Mouse (Mus musculus) gonadal fat pad, adult 2 months (tissue): ENCODE measurements around the gene Mmrn1. TPM values are rescaled to one million over a fixed set of nuclear protein-coding genes. Genes with fewer than 3 reads are reported as not detected.

Source experiments
- DNase-seq: peaks from one replicate; pipeline ENCODE4 v3.0.0-alpha.2; 2012; ENCODE audit warnings: low read depth
- polyA plus RNA-seq: library from polyadenylated mRNA; depleted of rRNA; stranded (reverse); fragments of >200 nt; gene quantifications from 2 replicates; pipeline ENCODE4 v1.2.3, GENCODE M21; 2012; rRNA removed

Gene Mmrn1
- polyA plus RNA-seq, 1 experiment = 3.0 TPM

GRCm38 (mm10) chr6:60993386-60994108, 68.8 kb downstream of the Mmrn1 start:
- no peak for DNase-seq

- no peak for DNase-seq
Observed at GRCm38 (mm10) chr6:60994114-60994513, 69.3 kb downstream of the Mmrn1 start.

GRCm38 (mm10) chr6:60994521-60994920, 69.7 kb downstream of the Mmrn1 start:
- no peak for DNase-seq

GRCm38 (mm10) chr6:60995596-60995995, 70.8 kb downstream of the Mmrn1 start:
- DNase-seq = no peak

GRCm38 (mm10) chr6:60996328-60996727, 71.6 kb downstream of the Mmrn1 start:
- no peak for DNase-seq

- DNase-seq = no peak
Observed at GRCm38 (mm10) chr6:61001003-61001790, 76.4 kb downstream of the Mmrn1 start.

GRCm38 (mm10) chr6:61003916-61004765, 79.4 kb downstream of the Mmrn1 start:
- no peak for DNase-seq

- no peak for DNase-seq
Observed at GRCm38 (mm10) chr6:61013780-61014179, 89.0 kb downstream of the Mmrn1 start.

GRCm38 (mm10) chr6:61019689-61020088, 94.9 kb downstream of the Mmrn1 start:
- DNase-seq = no peak

GRCm38 (mm10) chr6:61020995-61021394, 96.2 kb downstream of the Mmrn1 start:
- DNase-seq = no peak

GRCm38 (mm10) chr6:61033251-61033650, 108.5 kb downstream of the Mmrn1 start:
- DNase-seq = no peak

Other genes with a start within 250 kb of the Mmrn1 start
- gene Snca, start 95.1 kb upstream of the Mmrn1 start, polyA plus RNA-seq = 1.1 and 2.9 TPM in 2 replicates